Mouse (Mus musculus) spleen, adult 2 months (tissue): ENCODE data around the gene Nsl1. TPM values are rescaled to one million over a fixed set of nuclear protein-coding genes. Genes with fewer than 3 reads are reported as not detected.

Experiments used
- DNase-seq, 2 experiments: peaks; one replicate each; pipeline versions ENCODE4 v3.0.0 to v3.0.0-alpha.2; 2012 to 2021; ENCODE audit warnings: low spot score in 2 of 2, low read depth in 1 of 2
- H3K27ac ChIP-seq: fragments of 200-500 bp; 2 replicates; pipeline ENCODE4 v1.5.1; 2012; ENCODE audit warnings: low read length, inconsistent platforms; ENCODE audit not compliant: insufficient read depth
- H3K27me3 ChIP-seq: fragments of 200-500 bp; 2 replicates; pipeline ENCODE4 v1.6.1; 2012; ENCODE audit warnings: mild to moderate bottlenecking, moderate library complexity, low read length, inconsistent platforms; ENCODE audit not compliant: control insufficient read depth, insufficient read depth
- H3K36me3 ChIP-seq: fragments of 200-500 bp; 2 replicates; pipeline ENCODE4 v1.6.1; 2012; ENCODE audit warnings: mild to moderate bottlenecking, low read length, inconsistent platforms; ENCODE audit not compliant: control insufficient read depth, insufficient read depth
- H3K4me1 ChIP-seq: fragments of 200-500 bp; 2 replicates; pipeline ENCODE4 v1.6.1; 2011; ENCODE audit warnings: inconsistent platforms; ENCODE audit not compliant: control insufficient read depth, insufficient read depth, insufficient read length
- H3K4me3 ChIP-seq: fragments of 200-500 bp; 2 replicates; pipeline ENCODE4 v1.5.1; 2011; ENCODE audit warnings: mild to moderate bottlenecking, inconsistent platforms; ENCODE audit not compliant: insufficient read depth, insufficient read length; ENCODE audit errors: extremely low read depth
- CTCF ChIP-seq: fragments of 200-500 bp; IDR thresholded peaks from 2 replicates; pipeline ENCODE4 v1.5.1; 2011; ENCODE audit warnings: mild to moderate bottlenecking, inconsistent platforms; ENCODE audit not compliant: insufficient read depth, insufficient read length, insufficient replicate concordance; ENCODE audit errors: extremely low read depth
- POLR2A ChIP-seq: fragments of 200-500 bp; IDR thresholded peaks from 2 replicates; pipeline ENCODE4 v1.6.1; 2011; ENCODE audit warnings: low read depth, low read length, inconsistent platforms
- WGBS: fragments of 180-500 bp; shearing (Covaris S2); methylation state at CpG from one replicate; pipeline ENCODE4 v1.1.7; 2018; 5-methylcytosine and 5-hydroxymethylcytosine counted together
- polyA plus RNA-seq: library from polyadenylated mRNA; depleted of rRNA; stranded (reverse); fragments of >200 nt; gene quantifications from 2 replicates; pipeline ENCODE4 v1.2.3, GENCODE M21; 2012

Nsl1 gene
- polyA plus RNA-seq, 1 experiment, result 1.4 TPM

DNA sequence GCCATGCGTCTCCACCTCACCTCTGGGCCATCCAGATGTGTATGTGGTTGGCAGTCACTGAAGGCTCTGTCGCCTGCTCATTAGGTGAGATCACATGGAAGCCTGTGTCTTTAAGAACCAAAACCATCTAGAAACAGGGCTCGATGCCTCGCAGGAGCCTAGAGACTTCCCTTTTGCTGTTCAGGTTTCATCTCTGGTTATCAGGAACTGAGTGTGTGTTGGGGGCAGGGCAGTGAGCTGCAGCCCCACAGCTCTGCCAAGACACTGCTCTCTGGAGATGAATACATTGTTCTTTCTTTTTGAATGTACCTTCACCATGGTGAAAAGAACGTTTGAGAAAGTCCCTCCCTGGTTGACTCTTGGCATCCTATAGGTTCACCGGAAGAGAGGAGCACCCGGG lies 52.1 kb downstream of the Nsl1 start:
- H3K4me1 ChIP-seq, result peaks cover 16% of the 10 kb centered on the region; the same call in 1 of the 2 replicates
- 35% methylated on average over 7 of the region's 7 CpGs for WGBS

GRCm38 (mm10) chr1:191115514-191116238 lies 52.9 kb downstream of the Nsl1 start:
- 80% methylated on average over 11 of the region's 11 CpGs for WGBS
- H3K4me1 ChIP-seq, result peaks cover 9% of the 10 kb centered on the region; the same call in 1 of the 2 replicates
- H3K36me3 ChIP-seq, result no peaks in the 10 kb centered on the region
- peak overlapping the region; percentile 24 for H3K27ac ChIP-seq
- H3K27me3 ChIP-seq, result no peaks in the 10 kb centered on the region
- no peak for TF ChIP-seq POLR2A
- no peak for DNase-seq
- no peak overlapping the region; the same call in 1 of the 2 replicates for H3K4me3 ChIP-seq

More for the DNA sequence above, 52.1 kb downstream of the Nsl1 start:
- no peak for DNase-seq
- Histone ChIP-seq H3K36me3 (no peaks in the 10 kb centered on the region), H3K27me3 (no peaks in the 10 kb centered on the region), H3K4me3 (no peak overlapping the region), H3K27ac (peak overlapping the region; percentile 24)
- TF ChIP-seq POLR2A (no peak), CTCF (no peak)

- Histone ChIP-seq H3K4me3 (no peak overlapping the region), H3K4me1 (peaks cover 2% of the 10 kb centered on the region; the same call in 1 of the 2 replicates), H3K27me3 (no peaks in the 10 kb centered on the region), H3K36me3 (no peaks in the 10 kb centered on the region), H3K27ac (no peak overlapping the region)
- TF ChIP-seq CTCF (no peak), POLR2A (no peak)
- no peak for DNase-seq
- WGBS, result 46% methylated on average over 3 of the region's 3 CpGs
Observed at GRCm38 (mm10) chr1:191122744-191123143, 59.9 kb downstream of the Nsl1 start.

DNA sequence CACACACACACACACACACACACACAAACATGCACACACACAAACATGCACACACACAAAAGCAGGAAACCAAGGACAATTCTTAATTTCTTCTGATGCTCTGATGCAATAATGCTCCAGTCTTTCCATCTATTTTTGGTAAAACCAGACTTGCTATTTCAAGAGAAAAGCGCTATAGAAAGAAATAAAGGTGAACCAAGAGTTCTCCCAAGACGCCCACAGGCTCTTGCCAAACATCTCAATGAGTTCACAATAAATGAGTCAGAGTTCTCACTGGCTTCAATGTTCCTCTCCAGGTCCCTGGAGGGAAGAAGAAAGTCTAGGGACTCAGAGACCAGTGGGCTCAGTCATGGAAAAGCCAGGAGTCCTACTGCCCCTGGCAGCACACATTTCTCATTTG lies 60.9 kb downstream of the Nsl1 start:
- Histone ChIP-seq H3K27ac (no peak overlapping the region), H3K36me3 (no peaks in the 10 kb centered on the region), H3K4me3 (no peak overlapping the region), H3K4me1 (peaks cover 2% of the 10 kb centered on the region; the same call in 1 of the 2 replicates), H3K27me3 (no peaks in the 10 kb centered on the region)
- no peak for DNase-seq
- TF ChIP-seq CTCF (no peak), POLR2A (no peak)
- 78% methylated on average over 2 of the region's 2 CpGs for WGBS

GRCm38 (mm10) chr1:191124288-191124687 lies 61.5 kb downstream of the Nsl1 start:
- Histone ChIP-seq H3K4me1 (peaks cover 2% of the 10 kb centered on the region; the same call in 1 of the 2 replicates), H3K27me3 (no peaks in the 10 kb centered on the region), H3K27ac (no peak overlapping the region), H3K4me3 (no peak overlapping the region), H3K36me3 (no peaks in the 10 kb centered on the region)
- DNase-seq, result no peak
- TF ChIP-seq CTCF (no peak), POLR2A (no peak)
- WGBS, result 64% methylated on average over 4 of the region's 4 CpGs

- no peaks in the 10 kb centered on the region for H3K27me3 ChIP-seq
- peak overlapping the region; percentile 71 for H3K27ac ChIP-seq
- H3K4me3 ChIP-seq, result peak overlapping the region; percentile 62
- peak; percentile 41 to 73 for DNase-seq
- no peaks in the 10 kb centered on the region for H3K36me3 ChIP-seq
- TF ChIP-seq CTCF (peak; percentile 88), POLR2A (no peak)
- 10% methylated on average over 38 of the region's 38 CpGs for WGBS
- peaks cover 2% of the 10 kb centered on the region; the same call in 1 of the 2 replicates for H3K4me1 ChIP-seq
Observed at GRCm38 (mm10) chr1:191125811-191126638, 63.2 kb downstream of the Nsl1 start.

DNA sequence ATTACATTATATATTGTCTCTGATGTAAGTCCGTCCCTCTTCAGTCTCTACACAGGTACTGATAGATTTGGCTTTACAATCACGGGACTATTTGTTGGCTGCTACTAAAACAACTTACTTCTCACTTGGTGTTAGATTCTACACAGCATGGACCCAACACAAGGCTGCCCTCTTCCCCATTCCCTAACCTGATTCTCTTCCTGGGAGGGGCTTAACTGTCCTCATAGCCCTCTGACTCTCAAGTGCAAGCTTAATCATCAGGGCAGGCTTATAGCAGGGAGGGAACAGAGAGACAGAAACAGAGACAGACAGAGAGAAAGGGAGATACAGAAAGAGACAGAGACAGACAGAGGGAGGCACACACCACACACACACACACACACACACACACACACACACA lies 68.9 kb downstream of the Nsl1 start:
- 73% methylated on average over 2 of the region's 2 CpGs for WGBS
- TF ChIP-seq POLR2A (no peak), CTCF (no peak)
- DNase-seq, result no peak
- H3K27me3 ChIP-seq, result no peaks in the 10 kb centered on the region
- peaks cover 3% of the 10 kb centered on the region; the same call in 1 of the 2 replicates for H3K4me1 ChIP-seq
- H3K4me3 ChIP-seq, result no peak overlapping the region
- no peak overlapping the region; the same call in 1 of the 2 replicates for H3K27ac ChIP-seq
- H3K36me3 ChIP-seq, result no peaks in the 10 kb centered on the region
